Comparison of ENCODE assay signal across 9 mouse cellular contexts in the genomic region with DNA sequence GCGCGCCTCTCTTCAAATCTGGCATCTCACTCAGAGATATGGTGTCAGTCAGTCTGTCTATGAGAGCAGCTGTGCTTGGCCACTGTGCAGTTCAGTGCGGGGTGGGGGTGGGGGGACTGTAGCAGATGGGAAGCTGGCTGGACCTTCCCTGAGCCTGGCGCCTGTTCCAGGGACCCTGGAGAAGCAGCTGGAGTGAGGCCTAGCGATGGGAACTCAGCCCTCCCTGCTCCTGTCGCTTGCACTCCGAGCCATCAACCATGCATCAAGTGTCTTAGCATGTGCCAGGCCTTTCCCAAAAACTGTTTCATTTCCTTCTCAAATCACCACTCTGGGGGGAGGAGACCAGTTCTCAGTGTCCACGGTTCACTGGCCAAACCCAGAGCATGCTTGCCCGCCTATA. TPM values are rescaled to one million over a fixed set of nuclear protein-coding genes. Genes with fewer than 3 reads are reported as not detected.
DNase-seq lines count a peak whose midpoint lies in the region; ATAC-seq and TF ChIP-seq lines count a peak whose summit lies in the region.
"Had no signal": no experiment of that assay in that cellular context is flagged by ENCODE, and none has a peak within 500 bp of the region (broad histone marks: within the 10 kb centered on the region; RNA-seq: fewer than 3 reads in every experiment).

No protein-coding gene starts in this region.

- intact Hi-C loops in heart, postnatal 25 days (cut with DNase I), result no loop called here

- H3K4me2 ChIP-seq in lung, embryonic 14.5 days, result no peak overlapping the region
- H3K4me2 ChIP-seq: liver, embryonic 13.5 days had no signal

- H3K4me1 ChIP-seq in lung, embryonic 14.5 days (ENCODE audit: insufficient read depth), result no peaks in the 10 kb centered on the region
- H3K4me1 ChIP-seq in lung, adult 2 months (ENCODE audit: control insufficient read depth, insufficient read depth, low read length), result no peaks in the 10 kb centered on the region; the same call in 1 of the 2 replicates

- H3K27me3 ChIP-seq in lung, embryonic 14.5 days (ENCODE audit: insufficient read depth, low read length), result peaks cover 3% of the 10 kb centered on the region; the same call in 1 of the 2 replicates

- ATAC-seq in lung, embryonic 14.5 days (ENCODE audit: insufficient read depth), result peak; percentile 78

- no peak for TF ChIP-seq POLR2A in lung, adult 2 months (IDR thresholded peaks at IDR 0.05; ENCODE audit: borderline replicate concordance, extremely low read depth, low read depth, low read length)

- peak overlapping the region; percentile 69 for H3K27ac ChIP-seq in lung, embryonic 14.5 days (ENCODE audit: low read depth)
- H3K27ac ChIP-seq: liver, embryonic 13.5 days had no signal

- no peaks in the 10 kb centered on the region for H3K9me3 ChIP-seq in lung, embryonic 14.5 days (ENCODE audit: low read depth, low read length)
- H3K9me3 ChIP-seq: liver, embryonic 13.5 days had no signal

- no peak overlapping the region for H3K4me3 ChIP-seq in lung, embryonic 14.5 days (ENCODE audit: low read depth, low read length)
- no peak overlapping the region for H3K4me3 ChIP-seq in lung, adult 2 months (replicated peaks; ENCODE audit: extremely low read depth, low read depth, low read length)
- H3K4me3 ChIP-seq: liver, embryonic 13.5 days had no signal

- no peak for TF ChIP-seq CTCF in lung, embryonic 14.5 days (IDR thresholded peaks at IDR 0.05; ENCODE audit: low read depth)
- no peak for TF ChIP-seq CTCF in lung, adult 2 months (IDR thresholded peaks at IDR 0.05; ENCODE audit: insufficient read depth, low read length)

- DNase-seq in cerebellum, postnatal 10 days, result peak; percentile 79 to 86
- DNase-seq in cerebellum, adult 8-10 months, result no peak
- DNase-seq in lung, embryonic 14.5 days, result peak; percentile 75
- no peak for DNase-seq in lung, adult 2 months
- DNase-seq in heart, postnatal 25 days (ENCODE audit: low spot score), result peak; percentile 58
- DNase-seq in lung, postnatal 14 days, result peak; percentile 42
- no peak for DNase-seq in adrenal gland, postnatal 4 days (ENCODE audit: low spot score in 2 of 2)
- no peak for DNase-seq in right cerebral cortex, postnatal 4 days
- DNase-seq: liver, embryonic 13.5 days had no signal

- WGBS in lung, embryonic 14.5 days, result 45% methylated on average over 9 of the region's 9 CpGs
- WGBS in lung, adult 2 months, result 68% methylated on average over 9 of the region's 9 CpGs

- 0 out of 2 replicates have a peak overlapping the region, but pooled peaks have one; percentile 26 for H3K9ac ChIP-seq in lung, embryonic 14.5 days
- H3K9ac ChIP-seq: liver, embryonic 13.5 days had no signal

- no peaks in the 10 kb centered on the region for H3K36me3 ChIP-seq in lung, embryonic 14.5 days (ENCODE audit: insufficient read depth)
- H3K36me3 ChIP-seq: liver, embryonic 13.5 days had no signal

RNA-seq across cellular contexts. Expression of a gene that starts 5.4 kb away (rescaled TPM):
- polyA plus RNA-seq in lung, embryonic 14.5 days (2014; fragmentation: Nextera tagmentation; extraction: Ambion mirVana), result 0.91 and 1.0 TPM in 2 replicates
- polyA plus RNA-seq in lung, adult 2 months (2012; rRNA removed), result 1.1 and 1.4 TPM in 2 replicates
- 1 to 10 TPM; 2.6 to 4.3 TPM for total RNA-seq in heart, postnatal 25 days (2021)
- 1 to 10 TPM; 3.6 to 3.9 TPM for total RNA-seq in adrenal gland, postnatal 4 days (2021)

RNA-seq across cellular contexts. Expression of a gene that starts 32.0 kb away (rescaled TPM):
- polyA plus RNA-seq in lung, embryonic 14.5 days (2014; fragmentation: Nextera tagmentation; extraction: Ambion mirVana), result 10.9 and 14.6 TPM in 2 replicates
- 3.0 and 3.6 TPM in 2 replicates for polyA plus RNA-seq in lung, adult 2 months (2012; rRNA removed)
- 1 to 10 TPM; 3.3 to 4.4 TPM for total RNA-seq in heart, postnatal 25 days (2021)
- 1 to 10 TPM; 3.2 to 4.3 TPM for total RNA-seq in adrenal gland, postnatal 4 days (2021)

RNA-seq across cellular contexts. Expression of a gene that starts 35.0 kb away (rescaled TPM):
- polyA plus RNA-seq in lung, embryonic 14.5 days (2014; fragmentation: Nextera tagmentation; extraction: Ambion mirVana), result 112 and 115 TPM in 2 replicates
- polyA plus RNA-seq in lung, adult 2 months (2012; rRNA removed), result 62.8 and 88.7 TPM in 2 replicates
- 100 to 1,000 TPM; 830 to 838 TPM for total RNA-seq in heart, postnatal 25 days (2021)
- 100 to 1,000 TPM; 294 to 319 TPM for total RNA-seq in adrenal gland, postnatal 4 days (2021)

RNA-seq across cellular contexts. Expression of a gene that starts 35.1 kb away (rescaled TPM):
- polyA plus RNA-seq in lung, embryonic 14.5 days (2014; fragmentation: Nextera tagmentation; extraction: Ambion mirVana), result 3.1 and 4.6 TPM in 2 replicates
- polyA plus RNA-seq in lung, adult 2 months (2012; rRNA removed), result 2.6 and 2.8 TPM in 2 replicates
- total RNA-seq in heart, postnatal 25 days (2021), result 1 to 10 TPM; 1.5 to 1.8 TPM
- total RNA-seq in adrenal gland, postnatal 4 days (2021), result 1 to 10 TPM; 4.8 to 5.5 TPM

Comparison
In these comparisons a context has a peak if more than half of its experiments do, and no peak if none do; other contexts are left out.
1. DNase-seq: peak in cerebellum, postnatal 10 days (2 of 2), lung, embryonic 14.5 days (single experiment), heart, postnatal 25 days (single experiment) and lung, postnatal 14 days (single experiment); none in cerebellum, adult 8-10 months (single experiment), lung, adult 2 months (single experiment), adrenal gland, postnatal 4 days (0 of 2) and right cerebral cortex, postnatal 4 days (single experiment).